ENCODE assay signal across 16 mouse cellular contexts in genomic region chr9:105692472-105692871, GRCm38 (mm10). TPM values are rescaled to one million over a fixed set of nuclear protein-coding genes. Genes with fewer than 3 reads are reported as not detected.
DNase-seq lines count a peak whose midpoint lies in the region; ATAC-seq and TF ChIP-seq lines count a peak whose summit lies in the region.
"Had no signal": no experiment of that assay in that cellular context is flagged by ENCODE, and none has a peak within 500 bp of the region (broad histone marks: within the 10 kb centered on the region; RNA-seq: fewer than 3 reads in every experiment).

No protein-coding gene starts in this region.

- TF ChIP-seq POLR2A in heart, adult 2 months (IDR thresholded peaks at IDR 0.05; ENCODE audit: insufficient read depth, low read depth, low read length): no peak

- no peaks in the 10 kb centered on the region for H3K9me3 ChIP-seq in midbrain, embryonic 16.5 days (replicated peaks; ENCODE audit: control insufficient read depth, low read length, poor library complexity, severe bottlenecking)
- no peaks in the 10 kb centered on the region for H3K9me3 ChIP-seq in midbrain, embryonic 13.5 days
- H3K9me3 ChIP-seq: intestine, embryonic 15.5 days; liver, embryonic 15.5 days; neural tube, embryonic 13.5 days had no signal

- peaks cover 4% of the 10 kb centered on the region for H3K4me1 ChIP-seq in midbrain, embryonic 16.5 days (ENCODE audit: control insufficient read depth, insufficient read depth, low read length)
- peaks cover 8% of the 10 kb centered on the region; the same call in 1 of the 2 replicates for H3K4me1 ChIP-seq in midbrain, embryonic 13.5 days (replicated peaks)
- H3K4me1 ChIP-seq in heart, adult 2 months (ENCODE audit: control insufficient read depth, insufficient read depth, low read length): no peaks in the 10 kb centered on the region
- H3K4me1 ChIP-seq: liver, embryonic 15.5 days had no signal

- 92% methylated on average over 14 of the region's 14 CpGs for WGBS in midbrain, embryonic 16.5 days
- whole genome bisulfite sequencing in midbrain, embryonic 13.5 days: 94% methylated on average over 14 of the region's 14 CpGs
- 94% methylated on average over 14 of the region's 14 CpGs for WGBS in heart, adult 2 months

- H3K27ac ChIP-seq in midbrain, embryonic 16.5 days (ENCODE audit: low read length): peak overlapping the region; percentile 72
- H3K27ac ChIP-seq in midbrain, embryonic 13.5 days: no peak overlapping the region
- H3K27ac ChIP-seq in heart, adult 2 months: no peak overlapping the region
- H3K27ac ChIP-seq: intestine, embryonic 15.5 days; liver, embryonic 15.5 days; neural tube, embryonic 13.5 days had no signal

- peak; percentile 83 to 84 for DNase-seq in layer of hippocampus, adult 8-10 months (ENCODE audit: low spot score in 2 of 2)
- peak; percentile 84 to 87 for DNase-seq in left cerebral cortex, postnatal 36 days (ENCODE audit: low spot score in 2 of 2)
- no peak for DNase-seq in liver
- DNase-seq in spleen, postnatal 14 days (ENCODE audit: low spot score in 2 of 2): no peak
- DNase-seq in heart, adult 2 months: no peak
- no peak for DNase-seq in cerebellum, adult 9-11 months
- DNase-seq: adrenal gland, postnatal 36 days; cerebellum, adult 8-10 months; gastrocnemius, postnatal 25 days; kidney, postnatal 4 days; spleen, adult 18-20 months had no signal

- no peaks in the 10 kb centered on the region for H3K27me3 ChIP-seq in midbrain, embryonic 16.5 days (ENCODE audit: control insufficient read depth, insufficient read depth, low read depth, low read length)
- H3K27me3 ChIP-seq in midbrain, embryonic 13.5 days: no peaks in the 10 kb centered on the region
- no peaks in the 10 kb centered on the region for H3K27me3 ChIP-seq in heart, adult 2 months (ENCODE audit: control insufficient read depth, insufficient read depth, low read length)
- H3K27me3 ChIP-seq: intestine, embryonic 15.5 days; liver, embryonic 15.5 days; neural tube, embryonic 13.5 days had no signal

- no peaks in the 10 kb centered on the region for H3K79me2 ChIP-seq in heart, adult 2 months (replicated peaks; ENCODE audit: control insufficient read depth, insufficient read depth, low read length)

- peaks cover 1% of the 10 kb centered on the region; the same call in 1 of the 2 replicates for H3K36me3 ChIP-seq in midbrain, embryonic 16.5 days (ENCODE audit: control insufficient read depth, insufficient read depth, low read length)
- H3K36me3 ChIP-seq in midbrain, embryonic 13.5 days: peaks cover 18% of the 10 kb centered on the region
- H3K36me3 ChIP-seq in heart, adult 2 months (ENCODE audit: control insufficient read depth, insufficient read depth, low read length): no peaks in the 10 kb centered on the region

- no peak for TF ChIP-seq CTCF in heart, adult 2 months (IDR thresholded peaks at IDR 0.05)

- no peak overlapping the region for H3K9ac ChIP-seq in midbrain, embryonic 16.5 days (ENCODE audit: low read depth, low read length)
- no peak overlapping the region for H3K9ac ChIP-seq in midbrain, embryonic 13.5 days (replicated peaks)
- no peak overlapping the region for H3K9ac ChIP-seq in heart, adult 2 months (ENCODE audit: low read depth, low read length)
- H3K9ac ChIP-seq: intestine, embryonic 15.5 days; liver, embryonic 15.5 days; neural tube, embryonic 13.5 days had no signal

- no peak for ATAC-seq in midbrain, embryonic 16.5 days
- no peak for ATAC-seq in midbrain, embryonic 13.5 days
- ATAC-seq: intestine, embryonic 15.5 days had no signal

- TF ChIP-seq EP300 in heart, adult 2 months (IDR thresholded peaks at IDR 0.05; ENCODE audit: insufficient read depth, low read depth, low read length): no peak

- no peak overlapping the region for H3K4me2 ChIP-seq in midbrain, embryonic 16.5 days (ENCODE audit: low read length)
- no peak overlapping the region for H3K4me2 ChIP-seq in midbrain, embryonic 13.5 days (replicated peaks)
- H3K4me2 ChIP-seq: intestine, embryonic 15.5 days; liver, embryonic 15.5 days; neural tube, embryonic 13.5 days had no signal

- H3K4me3 ChIP-seq in midbrain, embryonic 16.5 days (ENCODE audit: low read depth, low read length): no peak overlapping the region
- H3K4me3 ChIP-seq in midbrain, embryonic 13.5 days (replicated peaks): no peak overlapping the region
- H3K4me3 ChIP-seq in heart, adult 2 months: no peak overlapping the region
- H3K4me3 ChIP-seq: intestine, embryonic 15.5 days; liver, embryonic 15.5 days; neural tube, embryonic 13.5 days had no signal

- intact Hi-C loops in left cerebral cortex, postnatal 36 days (cut with DNase I): loop anchor here (5.0 kb wide), 2 partner anchors 165 to 350 kb away; no protein-coding TSS in a partner anchor
- intact Hi-C loops in heart, adult 2 months (cut with DNase I): loop anchor here (2.0 to 10.0 kb wide), 2 partner anchors 296 to 422 kb away; no protein-coding TSS in a partner anchor

RNA-seq across cellular contexts. Expression of gene Pik3r4, which starts 49.7 kb away (rescaled TPM):
- polyA plus RNA-seq in midbrain, embryonic 16.5 days (2015; fragmentation: Nextera tagmentation; extraction: Ambion mirVana): 18.0 and 19.8 TPM in 2 replicates
- polyA plus RNA-seq in midbrain, embryonic 13.5 days (2015; fragmentation: Nextera tagmentation; extraction: Ambion mirVana): 20.0 and 21.3 TPM in 2 replicates
- total RNA-seq in layer of hippocampus, adult 8-10 months (2022): 10 to 100 TPM; 39.5 to 51.0 (median 45.9) TPM
- total RNA-seq in left cerebral cortex, postnatal 36 days (2021): 10 to 100 TPM; 44.7 to 44.8 TPM
- 10 to 100 TPM; 19.6 to 19.8 TPM for total RNA-seq in heart, adult 2 months (2021)
- polyA plus RNA-seq in heart, adult 2 months (2012; rRNA removed): 11.9 and 16.5 TPM in 2 replicates

Comparison
In these comparisons a context has a peak if more than half of its experiments do, and no peak if none do; other contexts are left out.
1. DNase-seq: peak in layer of hippocampus, adult 8-10 months (2 of 2) and left cerebral cortex, postnatal 36 days (2 of 2); none in liver (single experiment), spleen, postnatal 14 days (0 of 2), heart, adult 2 months (0 of 2) and cerebellum, adult 9-11 months (single experiment).